Mouse (Mus musculus): Measurements from ENCODE around the gene Gm20388. TPM values are rescaled to one million over a fixed set of nuclear protein-coding genes. Genes with fewer than 3 reads are reported as not detected.

Gene Gm20388
- polyA plus RNA-seq, 1 experiment from 2014 or later, result not detected

DNA sequence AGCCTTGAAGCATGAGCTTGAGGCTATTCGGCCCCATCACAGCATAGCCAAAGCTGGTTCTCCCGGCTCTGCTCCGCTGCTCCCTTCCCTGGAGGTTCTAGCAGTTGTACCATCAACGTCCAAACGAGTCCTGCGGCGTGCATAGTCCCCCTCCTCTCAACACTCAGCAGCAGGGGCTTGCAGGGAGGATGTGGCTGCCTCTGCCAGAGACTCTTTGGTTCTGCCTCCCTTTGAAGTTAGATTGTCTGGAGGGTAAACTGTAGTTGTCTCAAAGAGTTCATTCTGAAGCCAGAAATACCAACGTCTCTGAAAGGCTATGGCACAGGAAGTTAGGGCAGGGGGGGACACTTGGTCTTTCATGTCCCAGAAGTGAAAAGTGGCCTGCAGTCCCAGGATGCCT is 3493.9 kb downstream of the Gm20388 start:
- Histone ChIP-seq H3K9me3 (ENCODE audit: control insufficient read depth, low read length) (no peaks in the 10 kb centered on the region), H3K27ac (ENCODE audit: low read depth, low read length) (no peak overlapping the region), H3K9ac (ENCODE audit: low read depth, low read length) (no peak overlapping the region), H3K4me1 (ENCODE audit: control insufficient read depth, insufficient read depth, low read length) (no peaks in the 10 kb centered on the region), H3K4me2 (replicated peaks; ENCODE audit: low read depth, low read length) (no peak overlapping the region), H3K27me3 (ENCODE audit: control insufficient read depth, insufficient read depth, low read length) (peaks cover 4% of the 10 kb centered on the region; the same call in 1 of the 2 replicates), H3K36me3 (ENCODE audit: control insufficient read depth, insufficient read depth, low read length) (peaks cover 39% of the 10 kb centered on the region), H3K4me3 (ENCODE audit: low read length) (no peak overlapping the region)
- 36% methylated on average over 8 of the region's 8 CpGs for WGBS
- ATAC-seq (ENCODE audit: low FRiP score, low TSS enrichment), result no peak

DNA sequence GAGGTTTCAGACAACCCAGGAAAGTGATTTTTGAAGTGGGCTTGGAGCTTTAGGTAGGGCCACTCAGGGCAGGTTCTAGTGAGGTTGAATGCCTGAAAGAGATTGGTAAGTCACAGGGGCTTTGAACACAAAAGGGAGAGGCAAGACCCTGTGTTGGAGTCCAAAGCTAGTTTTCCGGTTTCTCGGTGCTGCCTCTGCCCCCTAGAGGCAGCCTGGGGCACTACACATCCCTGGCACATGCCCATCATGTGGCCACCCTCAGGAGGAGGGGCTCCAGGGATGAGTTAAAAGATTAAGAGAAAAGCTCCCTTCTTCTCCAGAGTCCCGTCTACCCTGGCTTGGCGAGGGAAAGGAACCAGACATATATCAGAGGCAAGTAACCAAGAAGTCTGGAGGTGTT is 3496.1 kb downstream of the Gm20388 start, which contains the start of gene Mc1r:
TSS of gene Mc1r (plus strand) at position 322 of the 400 bp plus-strand sequence.
- no peak within 1 kb of the TSS for H3K4me2 ChIP-seq (replicated peaks; ENCODE audit: low read depth, low read length)
- H3K27ac ChIP-seq (ENCODE audit: low read depth, low read length), result no peak within 1 kb of the TSS
- peaks cover 6% of the 10 kb centered on the region; the same call in 1 of the 2 replicates for H3K4me1 ChIP-seq (ENCODE audit: control insufficient read depth, insufficient read depth, low read length)
- H3K36me3 ChIP-seq (ENCODE audit: control insufficient read depth, insufficient read depth, low read length), result peaks cover 17% of the 10 kb centered on the region
- peaks cover 24% of the 10 kb centered on the region for H3K27me3 ChIP-seq (ENCODE audit: control insufficient read depth, insufficient read depth, low read length)
- no peak within 1 kb of the TSS for H3K4me3 ChIP-seq (ENCODE audit: low read length)
- ATAC-seq (ENCODE audit: low FRiP score, low TSS enrichment), result no peak
- 15% methylated on average over 4 of the region's 4 CpGs for WGBS
- no peak within 1 kb of the TSS for H3K9ac ChIP-seq (ENCODE audit: low read depth, low read length)
- no peaks in the 10 kb centered on the region for H3K9me3 ChIP-seq (ENCODE audit: control insufficient read depth, low read length)

DNA sequence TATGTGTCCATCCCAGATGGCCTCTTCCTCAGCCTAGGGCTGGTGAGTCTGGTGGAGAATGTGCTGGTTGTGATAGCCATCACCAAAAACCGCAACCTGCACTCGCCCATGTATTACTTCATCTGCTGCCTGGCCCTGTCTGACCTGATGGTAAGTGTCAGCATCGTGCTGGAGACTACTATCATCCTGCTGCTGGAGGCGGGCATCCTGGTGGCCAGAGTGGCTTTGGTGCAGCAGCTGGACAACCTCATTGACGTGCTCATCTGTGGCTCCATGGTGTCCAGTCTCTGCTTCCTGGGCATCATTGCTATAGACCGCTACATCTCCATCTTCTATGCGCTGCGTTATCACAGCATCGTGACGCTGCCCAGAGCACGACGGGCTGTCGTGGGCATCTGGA is 3497.0 kb downstream of the Gm20388 start:
- H3K4me1 ChIP-seq (ENCODE audit: control insufficient read depth, insufficient read depth, low read length), result peaks cover 6% of the 10 kb centered on the region; the same call in 1 of the 2 replicates
- peaks cover 32% of the 10 kb centered on the region for H3K27me3 ChIP-seq (ENCODE audit: control insufficient read depth, insufficient read depth, low read length)
- H3K4me2 ChIP-seq (replicated peaks; ENCODE audit: low read depth, low read length), result no peak overlapping the region
- peaks cover 8% of the 10 kb centered on the region for H3K36me3 ChIP-seq (ENCODE audit: control insufficient read depth, insufficient read depth, low read length)
- H3K27ac ChIP-seq (ENCODE audit: low read depth, low read length), result no peak overlapping the region
- WGBS, result 91% methylated on average over 13 of the region's 13 CpGs
- no peak overlapping the region for H3K4me3 ChIP-seq (ENCODE audit: low read length)
- no peak overlapping the region for H3K9ac ChIP-seq (ENCODE audit: low read depth, low read length)
- H3K9me3 ChIP-seq (ENCODE audit: control insufficient read depth, low read length), result no peaks in the 10 kb centered on the region
- no peak for ATAC-seq (ENCODE audit: low FRiP score, low TSS enrichment)

DNA sequence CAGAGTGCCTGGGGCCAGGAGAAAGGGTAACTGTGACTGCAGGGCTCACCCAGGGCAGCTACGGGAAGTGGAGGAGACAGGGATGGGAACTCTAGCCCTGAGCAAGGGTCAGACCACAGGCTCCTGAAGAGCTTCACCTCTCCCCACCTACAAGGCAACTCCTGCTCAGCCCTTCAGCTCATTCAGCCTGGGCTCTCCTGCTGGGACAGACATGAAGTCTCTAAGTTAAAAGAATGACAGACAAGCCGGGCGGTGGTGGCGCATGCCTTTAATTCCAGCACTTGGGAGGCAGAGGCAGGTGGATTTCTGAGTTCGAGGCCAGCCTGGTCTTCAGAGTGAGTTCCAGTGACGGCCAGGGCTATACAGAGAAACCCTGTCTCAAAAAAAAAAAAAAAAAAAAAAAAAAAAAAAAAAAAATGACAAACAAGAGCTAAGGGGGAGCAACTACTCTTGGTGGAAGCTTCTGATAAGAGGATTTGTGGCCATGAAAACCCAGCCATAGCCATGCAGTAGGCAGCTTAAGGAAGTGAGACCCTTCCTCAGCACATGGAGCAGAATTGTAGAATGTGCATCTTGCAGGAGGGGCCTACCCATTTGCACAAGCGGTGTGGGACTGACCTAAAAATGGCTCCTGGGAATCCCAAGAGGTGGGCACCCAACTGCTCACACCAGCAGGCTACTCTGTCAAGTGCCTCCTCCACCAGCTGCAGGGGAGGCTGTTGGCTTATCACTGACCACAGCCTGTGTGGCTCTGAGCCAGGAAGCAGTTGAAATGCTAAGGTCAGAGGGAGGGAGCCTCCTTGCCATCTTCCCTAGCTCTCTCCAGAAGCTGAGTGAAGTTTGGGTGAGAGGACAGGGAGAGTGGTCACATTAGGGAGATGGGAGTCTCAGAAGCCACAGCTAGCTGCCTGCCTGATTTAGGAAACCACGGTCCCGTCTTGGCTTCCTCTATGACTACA is 3498.2 kb downstream of the Gm20388 start:
- Histone ChIP-seq H3K36me3 (ENCODE audit: control insufficient read depth, insufficient read depth, low read length) (no peaks in the 10 kb centered on the region), H3K27ac (ENCODE audit: low read depth, low read length) (no peak overlapping the region), H3K27me3 (ENCODE audit: control insufficient read depth, insufficient read depth, low read length) (peaks cover 45% of the 10 kb centered on the region), H3K4me3 (ENCODE audit: low read length) (no peak overlapping the region), H3K9me3 (ENCODE audit: control insufficient read depth, low read length) (no peaks in the 10 kb centered on the region), H3K4me2 (replicated peaks; ENCODE audit: low read depth, low read length) (no peak overlapping the region), H3K4me1 (ENCODE audit: control insufficient read depth, insufficient read depth, low read length) (peaks cover 6% of the 10 kb centered on the region; the same call in 1 of the 2 replicates), H3K9ac (ENCODE audit: low read depth, low read length) (no peak overlapping the region)
- 78% methylated on average over 9 of the region's 9 CpGs for WGBS
- ATAC-seq (ENCODE audit: low FRiP score, low TSS enrichment), result no peak

DNA sequence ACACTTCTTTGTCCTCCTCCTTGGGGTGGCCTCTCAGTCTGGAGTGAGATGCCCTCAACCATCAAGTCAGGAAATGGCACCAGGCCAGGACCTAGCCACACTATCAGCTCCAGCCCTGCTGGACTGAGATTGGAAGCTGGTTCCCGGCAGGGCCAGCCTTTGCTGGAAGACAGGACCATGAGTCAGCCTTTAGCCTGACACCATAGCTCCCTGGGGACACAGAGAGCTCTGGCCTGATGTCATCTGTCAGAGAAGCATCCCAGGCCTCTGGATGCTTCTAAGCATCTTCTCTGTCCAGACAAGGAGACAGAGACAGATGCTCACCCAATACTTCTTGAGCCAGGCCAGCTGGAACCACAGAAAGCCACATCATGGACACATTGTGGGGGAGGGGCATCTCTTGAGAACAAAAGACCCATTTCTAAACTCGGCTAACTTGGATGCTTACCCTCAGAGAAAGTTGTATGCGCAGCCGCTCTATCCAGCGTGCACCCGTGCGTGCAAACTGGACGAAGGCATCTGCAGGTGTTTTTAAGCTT is 3499.5 kb downstream of the Gm20388 start:
- H3K27me3 ChIP-seq (ENCODE audit: control insufficient read depth, insufficient read depth, low read length), result peaks cover 45% of the 10 kb centered on the region

DNA sequence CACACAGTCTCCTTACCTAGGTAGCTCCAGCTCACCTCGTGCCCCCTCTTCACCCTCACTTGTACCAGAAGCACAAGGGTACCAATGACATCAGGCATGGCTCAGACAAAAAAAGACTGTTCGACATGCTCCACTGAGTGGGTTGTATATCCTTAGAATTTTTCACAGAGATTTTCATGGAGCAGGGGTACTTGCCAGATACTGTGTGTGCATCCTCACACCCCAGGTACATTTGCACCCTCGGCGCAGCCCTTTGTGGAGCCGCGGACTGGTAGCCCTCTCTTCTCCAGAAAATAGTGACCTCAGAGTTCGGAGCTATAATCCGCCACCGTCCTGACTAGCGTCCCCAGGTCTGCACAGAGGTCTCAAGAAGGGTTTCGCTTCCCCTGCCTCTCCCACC is 3500.1 kb downstream of the Gm20388 start:
- peaks cover 6% of the 10 kb centered on the region; the same call in 1 of the 2 replicates for H3K4me1 ChIP-seq (ENCODE audit: control insufficient read depth, insufficient read depth, low read length)
- 9% methylated on average over 11 of the region's 11 CpGs for WGBS
- peaks cover 44% of the 10 kb centered on the region for H3K27me3 ChIP-seq (ENCODE audit: control insufficient read depth, insufficient read depth, low read length)
- no peak for ATAC-seq (ENCODE audit: low FRiP score, low TSS enrichment)
- peak overlapping the region; percentile 32 for H3K4me3 ChIP-seq (ENCODE audit: low read length)
- H3K4me2 ChIP-seq (replicated peaks; ENCODE audit: low read depth, low read length), result peak overlapping the region; percentile 53
- H3K36me3 ChIP-seq (ENCODE audit: control insufficient read depth, insufficient read depth, low read length), result no peaks in the 10 kb centered on the region
- peak overlapping the region; percentile 18; the same call in 1 of the 2 replicates for H3K9ac ChIP-seq (ENCODE audit: low read depth, low read length)
- H3K9me3 ChIP-seq (ENCODE audit: control insufficient read depth, low read length), result no peaks in the 10 kb centered on the region
- H3K27ac ChIP-seq (ENCODE audit: low read depth, low read length), result no peak overlapping the region

More for the DNA sequence above, 3499.5 kb downstream of the Gm20388 start:
- WGBS, result 59% methylated on average over 8 of the region's 8 CpGs
- no peaks in the 10 kb centered on the region for H3K9me3 ChIP-seq (ENCODE audit: control insufficient read depth, low read length)
- H3K4me1 ChIP-seq (ENCODE audit: control insufficient read depth, insufficient read depth, low read length), result peaks cover 6% of the 10 kb centered on the region; the same call in 1 of the 2 replicates
- no peak overlapping the region for H3K4me3 ChIP-seq (ENCODE audit: low read length)
- H3K4me2 ChIP-seq (replicated peaks; ENCODE audit: low read depth, low read length), result no peak overlapping the region
- peak; percentile 10; the same call in 1 of the 2 replicates for ATAC-seq (ENCODE audit: low FRiP score, low TSS enrichment)
- no peak overlapping the region for H3K9ac ChIP-seq (ENCODE audit: low read depth, low read length)
- no peak overlapping the region; the same call in 1 of the 2 replicates for H3K27ac ChIP-seq (ENCODE audit: low read depth, low read length)
- no peaks in the 10 kb centered on the region for H3K36me3 ChIP-seq (ENCODE audit: control insufficient read depth, insufficient read depth, low read length)

DNA sequence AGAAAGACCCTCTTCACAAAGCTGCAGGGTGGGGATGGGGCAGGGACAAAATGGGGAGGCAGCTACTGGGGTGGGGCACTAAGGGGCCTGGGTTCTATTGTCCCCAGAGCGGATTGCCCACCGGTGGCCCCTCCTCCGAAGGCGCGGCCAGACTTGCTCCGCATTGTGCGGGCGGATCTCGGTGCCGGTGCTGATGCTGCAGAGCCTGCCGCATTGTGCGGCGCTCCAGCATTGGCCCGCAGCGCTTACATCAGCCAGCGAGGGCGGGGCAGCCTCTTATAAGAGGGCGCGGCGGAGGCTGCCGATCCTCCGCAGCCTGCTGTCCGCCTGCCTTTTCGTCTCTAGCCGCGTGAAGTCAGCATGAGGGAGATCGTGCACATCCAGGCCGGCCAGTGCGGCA is 3500.6 kb downstream of the Gm20388 start, which contains the start of gene Tubb3:
TSS of gene Tubb3 (plus strand) at position 179 of the 400 bp plus-strand sequence.
- peak within 1 kb of the TSS; percentile 32 for H3K4me3 ChIP-seq (ENCODE audit: low read length)
- H3K9me3 ChIP-seq (ENCODE audit: control insufficient read depth, low read length), result no peaks in the 10 kb centered on the region
- H3K27ac ChIP-seq (ENCODE audit: low read depth, low read length), result no peak within 1 kb of the TSS
- peak within 1 kb of the TSS; percentile 53 for H3K4me2 ChIP-seq (replicated peaks; ENCODE audit: low read depth, low read length)
- peaks cover 44% of the 10 kb centered on the region for H3K27me3 ChIP-seq (ENCODE audit: control insufficient read depth, insufficient read depth, low read length)
- WGBS, result under 1% methylated on average over 27 of the region's 29 CpGs
- H3K9ac ChIP-seq (ENCODE audit: low read depth, low read length), result peak within 1 kb of the TSS; percentile 18; the same call in 1 of the 2 replicates
- peak; percentile 80 for ATAC-seq (ENCODE audit: low FRiP score, low TSS enrichment)
- H3K4me1 ChIP-seq (ENCODE audit: control insufficient read depth, insufficient read depth, low read length), result peaks cover 6% of the 10 kb centered on the region; the same call in 1 of the 2 replicates
- no peaks in the 10 kb centered on the region for H3K36me3 ChIP-seq (ENCODE audit: control insufficient read depth, insufficient read depth, low read length)

DNA sequence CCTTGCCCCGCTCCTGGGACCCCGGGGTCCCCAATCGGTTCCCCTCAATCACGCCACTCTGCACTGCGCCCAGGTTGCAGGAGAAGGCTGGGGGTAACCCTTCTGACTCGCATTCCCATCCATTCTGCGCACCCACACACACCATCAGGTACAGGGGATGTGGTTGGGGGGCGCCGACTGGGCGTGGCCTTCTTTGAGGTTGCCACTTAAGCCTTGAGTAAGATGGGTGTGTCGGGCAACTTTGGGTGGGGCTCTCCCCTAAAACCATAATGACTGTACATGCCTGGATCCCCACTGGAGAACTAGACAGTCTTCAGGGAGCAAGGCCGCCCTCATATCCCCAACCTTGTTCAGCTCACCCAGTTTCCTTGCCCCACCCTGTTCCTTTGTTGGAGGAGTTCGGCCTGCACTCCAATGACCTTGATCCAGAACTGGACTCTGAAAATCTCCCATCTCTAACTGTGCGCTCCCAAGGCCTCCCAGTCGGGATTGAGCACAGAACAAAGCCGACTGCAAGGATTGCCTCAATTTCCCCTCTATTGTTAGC is 3501.2 kb downstream of the Gm20388 start:
- Histone ChIP-seq H3K4me3 (ENCODE audit: low read length) (peak overlapping the region; percentile 32), H3K27ac (ENCODE audit: low read depth, low read length) (no peak overlapping the region), H3K27me3 (ENCODE audit: control insufficient read depth, insufficient read depth, low read length) (peaks cover 44% of the 10 kb centered on the region), H3K36me3 (ENCODE audit: control insufficient read depth, insufficient read depth, low read length) (no peaks in the 10 kb centered on the region), H3K9me3 (ENCODE audit: control insufficient read depth, low read length) (no peaks in the 10 kb centered on the region), H3K4me2 (replicated peaks; ENCODE audit: low read depth, low read length) (peak overlapping the region; percentile 53), H3K9ac (ENCODE audit: low read depth, low read length) (peak overlapping the region; percentile 18; the same call in 1 of the 2 replicates), H3K4me1 (ENCODE audit: control insufficient read depth, insufficient read depth, low read length) (peaks cover 6% of the 10 kb centered on the region; the same call in 1 of the 2 replicates)
- WGBS, result 8% methylated on average over 16 of the region's 16 CpGs
- ATAC-seq (ENCODE audit: low FRiP score, low TSS enrichment), result peak; percentile 29; the same call in 1 of the 2 replicates
